Mouse (Mus musculus) liver, embryonic 16.5 days (tissue): ENCODE results near the gene Vdac1. TPM values are rescaled to one million over a fixed set of nuclear protein-coding genes. Genes with fewer than 3 reads are reported as not detected.

Source experiments
- ATAC-seq: fragments of 200-750 bp; cut with Nextera tagmentation; 2 replicates; pipeline ENCODE4 v1.8.0; 2017; ENCODE audit warnings: low read depth, mild to moderate bottlenecking, moderate number of reproducible peaks, moderate library complexity
- H3K27ac ChIP-seq: fragments of 300-500 bp; sonication (generic); 2 replicates; pipeline ENCODE4 v1.5.1; 2014; ENCODE audit warnings: mild to moderate bottlenecking, low read length
- H3K27me3 ChIP-seq: fragments of 300-500 bp; sonication (generic); 2 replicates; pipeline ENCODE4 v1.6.1; 2014; ENCODE audit warnings: low read depth, low read length, mixed read lengths; ENCODE audit not compliant: control insufficient read depth, insufficient read depth
- H3K36me3 ChIP-seq: fragments of 300-500 bp; sonication (generic); 2 replicates; pipeline ENCODE4 v1.6.1; 2014; ENCODE audit warnings: mild to moderate bottlenecking; ENCODE audit not compliant: control insufficient read depth, insufficient read depth
- H3K4me1 ChIP-seq: fragments of 300-500 bp; sonication (generic); 2 replicates; pipeline ENCODE4 v1.6.1; 2014; ENCODE audit warnings: low read depth, low read length, mixed read lengths; ENCODE audit not compliant: control insufficient read depth
- H3K4me2 ChIP-seq: fragments of 300-500 bp; sonication (generic); 2 replicates; pipeline ENCODE4 v1.6.1; 2014; ENCODE audit warnings: low read depth, low read length, mixed read lengths
- H3K4me3 ChIP-seq: fragments of 300-500 bp; sonication (generic); 2 replicates; pipeline ENCODE4 v1.5.1; 2014; ENCODE audit warnings: low read depth, mild to moderate bottlenecking, low read length
- H3K9ac ChIP-seq: fragments of 300-500 bp; sonication (generic); 2 replicates; pipeline ENCODE4 v1.6.1; 2014; ENCODE audit warnings: low read depth, low read length
- H3K9me3 ChIP-seq: fragments of 300-500 bp; sonication (generic); replicated peaks from 2 replicates; pipeline ENCODE4 v1.6.1; 2016; ENCODE audit warnings: low read length; ENCODE audit not compliant: control insufficient read depth
- WGBS: fragments of 180-500 bp; shearing (Covaris S2); extraction: QIAGEN DNeasy Blood & Tissue Kit; methylation state at CpG from one replicate; pipeline ENCODE4 v1.1.7; 2014; ENCODE audit not compliant: insufficient replicate concordance; 5-methylcytosine and 5-hydroxymethylcytosine counted together
- polyA plus RNA-seq: library from polyadenylated mRNA; unstranded; fragments of >200 nt; fragmentation: Nextera tagmentation; extraction: Ambion mirVana; gene quantifications from 2 replicates; pipeline ENCODE4 v1.2.1, GENCODE M21; 2015

Vdac1 gene
- polyA plus RNA-seq, 1 experiment from 2014 or later: 121 TPM

- H3K9me3 ChIP-seq: no peaks in the 10 kb centered on the region
- WGBS: 57% methylated on average over 5 of the region's 5 CpGs
- no peaks in the 10 kb centered on the region for H3K27me3 ChIP-seq
- H3K4me3 ChIP-seq: no peak overlapping the region
- H3K4me2 ChIP-seq: no peak overlapping the region
- no peak overlapping the region for H3K27ac ChIP-seq
- H3K9ac ChIP-seq: no peak overlapping the region
- no peaks in the 10 kb centered on the region for H3K4me1 ChIP-seq
- no peaks in the 10 kb centered on the region for H3K36me3 ChIP-seq
- ATAC-seq: no peak
Measured at GRCm38 (mm10) chr11:52432148-52432547, 71.5 kb downstream of the Vdac1 start.

GRCm38 (mm10) chr11:52433076-52433796 is 72.6 kb downstream of the Vdac1 start:
- Histone ChIP-seq H3K27me3 (no peaks in the 10 kb centered on the region), H3K4me2 (no peak overlapping the region), H3K4me1 (no peaks in the 10 kb centered on the region), H3K9ac (no peak overlapping the region), H3K36me3 (no peaks in the 10 kb centered on the region), H3K4me3 (no peak overlapping the region), H3K27ac (no peak overlapping the region), H3K9me3 (no peaks in the 10 kb centered on the region)
- ATAC-seq: no peak
- WGBS: 61% methylated on average over 8 of the region's 8 CpGs

- no peak for ATAC-seq
- Histone ChIP-seq H3K4me2 (no peak overlapping the region), H3K4me1 (no peaks in the 10 kb centered on the region), H3K36me3 (no peaks in the 10 kb centered on the region), H3K27me3 (no peaks in the 10 kb centered on the region), H3K4me3 (no peak overlapping the region), H3K9ac (no peak overlapping the region), H3K27ac (no peak overlapping the region), H3K9me3 (no peaks in the 10 kb centered on the region)
- 47% methylated on average over 2 of the region's 2 CpGs for WGBS
Measured at GRCm38 (mm10) chr11:52433797-52434195, 73.1 kb downstream of the Vdac1 start.

GRCm38 (mm10) chr11:52435466-52435865 is 74.8 kb downstream of the Vdac1 start:
- Histone ChIP-seq H3K4me3 (no peak overlapping the region), H3K27ac (no peak overlapping the region), H3K4me1 (no peaks in the 10 kb centered on the region), H3K36me3 (no peaks in the 10 kb centered on the region), H3K9me3 (no peaks in the 10 kb centered on the region), H3K9ac (no peak overlapping the region), H3K27me3 (no peaks in the 10 kb centered on the region), H3K4me2 (no peak overlapping the region)
- WGBS: 70% methylated on average over 5 of the region's 5 CpGs
- no peak for ATAC-seq

- no peak overlapping the region for H3K9ac ChIP-seq
- H3K4me2 ChIP-seq: no peak overlapping the region
- no peaks in the 10 kb centered on the region for H3K36me3 ChIP-seq
- no peaks in the 10 kb centered on the region for H3K27me3 ChIP-seq
- no peaks in the 10 kb centered on the region for H3K9me3 ChIP-seq
- no peak for ATAC-seq
- no peak overlapping the region for H3K4me3 ChIP-seq
- 26% methylated on average over 10 of the region's 10 CpGs for WGBS
- H3K27ac ChIP-seq: no peak overlapping the region
- no peaks in the 10 kb centered on the region for H3K4me1 ChIP-seq
Measured at GRCm38 (mm10) chr11:52437123-52437522, 76.5 kb downstream of the Vdac1 start.

Other genes starting within 250 kb of the Vdac1 start
- not detected in 2 replicates for gene Olfr1373, start 215.3 kb upstream of the Vdac1 start, polyA plus RNA-seq
- not detected in 2 replicates for gene Olfr1371, start 146.9 kb upstream of the Vdac1 start, polyA plus RNA-seq
- 247 and 265 TPM in 2 replicates for gene Skp1a, start 128.9 kb upstream of the Vdac1 start, polyA plus RNA-seq
- gene Tcf7, start 77.8 kb upstream of the Vdac1 start, polyA plus RNA-seq: 0.74 and 1.0 TPM in 2 replicates
- gene 9530068E07Rik, start 35.6 kb downstream of the Vdac1 start, polyA plus RNA-seq: 54.4 and 54.6 TPM in 2 replicates